Mouse (Mus musculus) macrophage (primary cell): ENCODE measurements around the gene Zfp663. TPM values are rescaled to one million over a fixed set of nuclear protein-coding genes. Genes with fewer than 3 reads are reported as not detected.

Experiments used
- H3K27ac ChIP-seq: fragments of 350-480 bp; formaldehyde crosslinking; 2 replicates; pipeline ENCODE4 v1.9.0; 2021
- H3K36me3 ChIP-seq: fragments of 350-480 bp; formaldehyde crosslinking; 2 replicates; pipeline ENCODE4 v1.9.0; 2021; ENCODE audit errors: inconsistent target
- H3K4me3 ChIP-seq: fragments of 350-480 bp; formaldehyde crosslinking; 2 replicates; pipeline ENCODE4 v1.9.0; 2021; ENCODE audit errors: inconsistent target
- H3K79me2 ChIP-seq: fragments of 350-480 bp; formaldehyde crosslinking; 2 replicates; pipeline ENCODE4 v1.9.0; 2021; ENCODE audit errors: inconsistent target
- WGBS: methylation state at CpG from one replicate; pipeline ENCODE4 v1.1.7; 2026; ENCODE audit warnings: inconsistent platforms; ENCODE audit not compliant: missing documents; 5-methylcytosine and 5-hydroxymethylcytosine counted together
- polyA plus RNA-seq: library from polyadenylated mRNA; stranded (reverse); fragments of 250-400 nt; gene quantifications from 3 replicates; pipeline ENCODE4 v1.2.4, GENCODE M21; 2018; ENCODE audit warnings: inconsistent platforms

Gene Zfp663
- polyA plus RNA-seq, 1 experiment from 2014 or later, result not detected

- peaks cover 63% of the 10 kb centered on the region for H3K79me2 ChIP-seq
- peak overlapping the region; percentile 12; the same call in 1 of the 2 replicates for H3K4me3 ChIP-seq
- WGBS, result 0% methylated on average over 12 of the region's 12 CpGs
- peak overlapping the region; percentile 94 for H3K27ac ChIP-seq
- peaks cover 7% of the 10 kb centered on the region; the same call in 1 of the 2 replicates for H3K36me3 ChIP-seq
Measured at GRCm38 (mm10) chr2:165320531-165321150, 47.9 kb downstream of the Zfp663 start.

GRCm38 (mm10) chr2:165319503-165319902 lies 49.0 kb downstream of the Zfp663 start:
- peak overlapping the region; percentile 12; the same call in 1 of the 2 replicates for H3K4me3 ChIP-seq
- 6% methylated on average over 4 of the region's 4 CpGs for WGBS
- peaks cover 18% of the 10 kb centered on the region; the same call in 1 of the 2 replicates for H3K36me3 ChIP-seq
- peaks cover 54% of the 10 kb centered on the region for H3K79me2 ChIP-seq
- H3K27ac ChIP-seq, result peak overlapping the region; percentile 94

- H3K4me3 ChIP-seq, result no peak overlapping the region
- H3K36me3 ChIP-seq, result peaks cover 24% of the 10 kb centered on the region
Measured at GRCm38 (mm10) chr2:165318941-165319340, 49.6 kb downstream of the Zfp663 start.

GRCm38 (mm10) chr2:165317621-165318263 lies 50.8 kb downstream of the Zfp663 start:
- Histone ChIP-seq H3K27ac (peak overlapping the region; percentile 94), H3K36me3 (peaks cover 36% of the 10 kb centered on the region)
- WGBS, result 31% methylated on average over 16 of the region's 16 CpGs

More at GRCm38 (mm10) chr2:165318941-165319340, 49.6 kb downstream of the Zfp663 start:
- Histone ChIP-seq H3K27ac (peak overlapping the region; percentile 94), H3K79me2 (peaks cover 49% of the 10 kb centered on the region)
- WGBS, result 62% methylated on average over 7 of the region's 7 CpGs

GRCm38 (mm10) chr2:165316837-165317473 lies 51.6 kb downstream of the Zfp663 start:
- H3K27ac ChIP-seq, result peak overlapping the region; percentile 94
- no peak overlapping the region for H3K4me3 ChIP-seq
- H3K36me3 ChIP-seq, result peaks cover 44% of the 10 kb centered on the region
- H3K79me2 ChIP-seq, result peaks cover 29% of the 10 kb centered on the region
- 44% methylated on average over 9 of the region's 9 CpGs for WGBS

More at GRCm38 (mm10) chr2:165317621-165318263, 50.8 kb downstream of the Zfp663 start:
- Histone ChIP-seq H3K79me2 (peaks cover 37% of the 10 kb centered on the region), H3K4me3 (no peak overlapping the region)

- peaks cover 51% of the 10 kb centered on the region for H3K36me3 ChIP-seq
- H3K4me3 ChIP-seq, result no peak overlapping the region
- peaks cover 25% of the 10 kb centered on the region for H3K79me2 ChIP-seq
- 94% methylated on average over 10 of the region's 10 CpGs for WGBS
- H3K27ac ChIP-seq, result peak overlapping the region; percentile 94; the same call in 1 of the 2 replicates
Measured at GRCm38 (mm10) chr2:165316204-165316603, 52.3 kb downstream of the Zfp663 start.

- H3K36me3 ChIP-seq, result peaks cover 71% of the 10 kb centered on the region
Measured at GRCm38 (mm10) chr2:165314197-165314596, 54.3 kb downstream of the Zfp663 start.

GRCm38 (mm10) chr2:165312381-165312780 lies 56.1 kb downstream of the Zfp663 start:
- Histone ChIP-seq H3K4me3 (no peak overlapping the region), H3K36me3 (peaks cover 82% of the 10 kb centered on the region), H3K27ac (no peak overlapping the region), H3K79me2 (peaks cover 18% of the 10 kb centered on the region)
- 88% methylated on average over 7 of the region's 7 CpGs for WGBS

More at GRCm38 (mm10) chr2:165314197-165314596, 54.3 kb downstream of the Zfp663 start:
- 96% methylated on average over 7 of the region's 8 CpGs for WGBS
- Histone ChIP-seq H3K4me3 (no peak overlapping the region), H3K79me2 (peaks cover 25% of the 10 kb centered on the region), H3K27ac (no peak overlapping the region)

- Histone ChIP-seq H3K36me3 (peaks cover 88% of the 10 kb centered on the region), H3K27ac (no peak overlapping the region), H3K79me2 (peaks cover 12% of the 10 kb centered on the region), H3K4me3 (no peak overlapping the region)
- 94% methylated on average over 12 of the region's 12 CpGs for WGBS
Measured at GRCm38 (mm10) chr2:165311577-165311976, 57.0 kb downstream of the Zfp663 start.

GRCm38 (mm10) chr2:165310818-165311425 lies 57.6 kb downstream of the Zfp663 start:
- no peak overlapping the region for H3K27ac ChIP-seq
- 94% methylated on average over 13 of the region's 13 CpGs for WGBS
- peaks cover 90% of the 10 kb centered on the region for H3K36me3 ChIP-seq
- H3K4me3 ChIP-seq, result no peak overlapping the region
- H3K79me2 ChIP-seq, result peaks cover 5% of the 10 kb centered on the region

- no peak overlapping the region for H3K27ac ChIP-seq
- H3K4me3 ChIP-seq, result no peak overlapping the region
- WGBS, result 94% methylated on average over 3 of the region's 6 CpGs
- no peaks in the 10 kb centered on the region for H3K79me2 ChIP-seq
- peaks cover 87% of the 10 kb centered on the region for H3K36me3 ChIP-seq
Measured at GRCm38 (mm10) chr2:165307801-165308200, 60.7 kb downstream of the Zfp663 start.

GRCm38 (mm10) chr2:165305438-165305837 lies 63.1 kb downstream of the Zfp663 start:
- Histone ChIP-seq H3K4me3 (no peak overlapping the region), H3K27ac (no peak overlapping the region), H3K36me3 (peaks cover 78% of the 10 kb centered on the region), H3K79me2 (no peaks in the 10 kb centered on the region)
- WGBS, result 94% methylated on average over 7 of the region's 8 CpGs

GRCm38 (mm10) chr2:165304819-165305218 lies 63.7 kb downstream of the Zfp663 start:
- no peak overlapping the region for H3K27ac ChIP-seq
- 96% methylated on average over 18 of the region's 19 CpGs for WGBS
- no peak overlapping the region for H3K4me3 ChIP-seq
- H3K79me2 ChIP-seq, result no peaks in the 10 kb centered on the region
- peaks cover 72% of the 10 kb centered on the region for H3K36me3 ChIP-seq

GRCm38 (mm10) chr2:165303354-165304012 lies 65.0 kb downstream of the Zfp663 start:
- no peak overlapping the region for H3K4me3 ChIP-seq
- H3K36me3 ChIP-seq, result peaks cover 69% of the 10 kb centered on the region
- H3K79me2 ChIP-seq, result no peaks in the 10 kb centered on the region
- H3K27ac ChIP-seq, result no peak overlapping the region
- WGBS, result 92% methylated on average over 6 of the region's 6 CpGs
